Mouse (Mus musculus): ENCODE data around the gene Fam185a. TPM values are rescaled to one million over a fixed set of nuclear protein-coding genes. Genes with fewer than 3 reads are reported as not detected.

Fam185a gene
- 6.0 and 7.2 TPM in 2 replicates for polyA plus RNA-seq (2016; fragmentation: Nextera tagmentation; extraction: Ambion mirVana)

DNA sequence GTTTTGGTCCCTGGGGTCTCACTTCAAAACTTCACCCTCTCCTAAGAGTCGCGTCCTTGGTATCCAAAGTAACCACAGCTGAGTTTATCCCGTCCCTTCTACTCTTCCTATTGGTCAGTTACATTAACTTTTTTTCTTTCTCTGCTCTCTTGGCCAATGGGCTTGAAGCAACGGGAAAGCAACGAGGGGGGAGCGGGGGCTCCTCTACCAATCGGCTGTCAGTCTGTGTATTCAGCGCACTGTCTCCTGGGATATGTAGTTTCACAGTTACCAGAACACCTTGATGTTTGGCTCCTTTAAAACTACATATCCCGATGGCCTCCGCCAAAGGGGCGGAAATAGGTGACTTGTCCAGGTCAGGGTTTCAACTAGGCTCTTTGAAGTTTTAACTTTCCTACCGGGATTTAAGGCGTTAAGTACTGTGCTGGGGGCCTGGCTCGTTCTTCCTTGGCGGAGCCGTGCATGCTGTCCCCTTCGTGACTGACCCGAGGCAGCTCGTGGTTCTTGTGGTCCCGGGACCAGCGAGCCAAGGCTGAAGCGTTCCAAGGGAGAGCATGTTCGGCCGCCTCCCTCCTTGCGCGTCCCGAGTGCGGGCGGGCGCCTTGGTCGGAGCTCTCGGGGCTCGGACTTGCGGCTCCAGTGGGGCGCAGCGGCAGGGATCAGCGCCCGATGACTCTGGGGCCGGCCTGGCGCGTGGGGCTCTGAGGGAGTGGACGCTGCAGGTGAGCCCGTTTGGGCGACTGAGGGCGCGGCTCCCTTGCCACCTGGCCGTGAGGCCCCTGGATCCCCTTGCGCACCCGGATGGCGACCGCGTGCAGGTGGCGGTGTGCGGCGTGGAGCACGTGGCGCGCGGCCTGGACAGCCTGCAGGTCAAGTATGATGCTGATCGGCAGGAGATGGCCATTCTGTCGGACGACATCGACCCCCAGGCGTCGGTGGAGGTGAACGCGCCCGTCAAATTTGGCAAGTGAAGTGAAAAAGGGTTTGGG is at the start of gene Fam185a, which contains the start of gene Ccdc146:
Gene Fam185a, plus strand, starts transcription at position 345 of the 989 bp plus-strand sequence.
Gene Ccdc146, minus strand, starts transcription at position 64 of the 989 bp plus-strand sequence.
- peak; percentile 93 for DNase-seq (ENCODE audit: low spot score)
- H3K4me3 ChIP-seq = peak within 1 kb of the TSS; percentile 95
- peak within 1 kb of the TSS; percentile 84 for H3K27ac ChIP-seq (replicated peaks)
- under 1% methylated on average over 68 of the region's 68 CpGs for WGBS
- no peaks in the 10 kb centered on the region for H3K9me3 ChIP-seq
- H3K4me1 ChIP-seq = peaks cover 20% of the 10 kb centered on the region
- no peaks in the 10 kb centered on the region for H3K27me3 ChIP-seq (replicated peaks; ENCODE audit: low read depth, poor library complexity, severe bottlenecking)
- H3K36me3 ChIP-seq (replicated peaks) = no peaks in the 10 kb centered on the region

DNA sequence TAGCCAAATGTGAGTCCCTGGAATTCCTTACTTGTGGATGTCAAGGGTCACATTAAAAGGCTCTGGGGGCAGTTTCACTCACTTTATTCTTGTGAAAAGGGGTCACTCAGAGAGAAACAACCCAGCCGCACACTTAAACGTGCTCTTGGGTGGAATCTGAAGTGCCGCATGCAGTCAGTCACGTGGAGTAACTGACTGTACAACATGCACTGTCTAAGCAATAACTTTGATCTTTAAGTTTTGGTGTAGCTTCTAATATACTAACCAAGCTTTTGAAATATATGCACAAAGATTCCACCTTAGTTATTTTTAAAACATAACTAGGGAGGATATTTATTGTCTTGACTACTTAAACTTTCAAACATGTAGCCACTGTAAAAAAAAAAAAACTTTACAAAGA is 47.8 kb upstream of the Fam185a start:
- H3K36me3 ChIP-seq (replicated peaks) = no peaks in the 10 kb centered on the region
- DNase-seq (ENCODE audit: low spot score) = no peak
- no peak overlapping the region for H3K4me3 ChIP-seq
- H3K9me3 ChIP-seq = no peaks in the 10 kb centered on the region
- WGBS = 70% methylated on average over 4 of the region's 4 CpGs
- peaks cover 18% of the 10 kb centered on the region for H3K4me1 ChIP-seq
- H3K27me3 ChIP-seq (replicated peaks; ENCODE audit: low read depth, poor library complexity, severe bottlenecking) = peaks cover 19% of the 10 kb centered on the region
- H3K27ac ChIP-seq (replicated peaks) = no peak overlapping the region

DNA sequence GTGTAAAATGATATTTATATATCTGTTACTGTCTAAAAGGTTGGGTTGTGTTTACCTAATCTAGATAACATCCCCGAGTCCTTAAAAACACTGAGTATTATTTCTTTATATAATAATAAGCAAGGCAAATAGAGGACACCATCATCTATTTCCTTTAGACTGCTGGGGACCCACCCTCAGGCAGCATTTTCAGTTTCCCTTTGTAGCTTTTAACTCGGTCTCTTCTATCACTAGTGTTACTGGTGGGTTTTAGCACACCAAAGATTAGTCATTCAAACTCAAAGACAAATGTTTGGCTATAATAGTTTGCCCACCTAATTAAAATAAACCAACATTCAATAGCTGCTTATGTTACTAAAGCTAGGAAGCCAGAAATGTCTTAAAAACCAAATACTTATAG is 46.4 kb upstream of the Fam185a start:
- peaks cover 9% of the 10 kb centered on the region for H3K27me3 ChIP-seq (replicated peaks; ENCODE audit: low read depth, poor library complexity, severe bottlenecking)
- 76% methylated on average over 2 of the region's 2 CpGs for WGBS
- no peak for DNase-seq (ENCODE audit: low spot score)
- no peak overlapping the region for H3K4me3 ChIP-seq
- H3K36me3 ChIP-seq (replicated peaks) = no peaks in the 10 kb centered on the region
- no peak overlapping the region for H3K27ac ChIP-seq (replicated peaks)
- no peaks in the 10 kb centered on the region for H3K9me3 ChIP-seq
- H3K4me1 ChIP-seq = peaks cover 15% of the 10 kb centered on the region

DNA sequence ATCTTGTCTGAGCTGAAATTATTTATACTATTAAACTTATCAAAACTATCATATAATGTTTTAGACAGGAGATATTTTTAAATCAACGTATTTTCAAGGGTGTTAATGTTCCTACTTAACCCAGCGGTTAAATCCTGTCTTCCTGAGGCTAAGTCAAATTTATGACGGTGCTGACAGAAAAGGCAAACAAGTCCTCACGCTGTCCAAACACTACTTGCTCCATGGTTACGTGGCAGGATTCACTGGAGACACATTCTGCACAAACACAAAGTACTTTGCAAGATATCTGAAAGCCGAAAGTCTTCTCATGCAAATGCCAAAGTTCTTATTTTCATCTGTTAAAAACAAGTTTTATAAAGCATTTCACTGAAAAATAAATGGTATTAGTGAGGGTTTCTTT is 42.8 kb upstream of the Fam185a start:
- no peak for DNase-seq (ENCODE audit: low spot score)
- H3K9me3 ChIP-seq = no peaks in the 10 kb centered on the region
- H3K27me3 ChIP-seq (replicated peaks; ENCODE audit: low read depth, poor library complexity, severe bottlenecking) = no peaks in the 10 kb centered on the region
- no peaks in the 10 kb centered on the region for H3K36me3 ChIP-seq (replicated peaks)
- H3K4me3 ChIP-seq = no peak overlapping the region
- peaks cover 25% of the 10 kb centered on the region for H3K4me1 ChIP-seq
- no peak overlapping the region for H3K27ac ChIP-seq (replicated peaks)
- WGBS = 74% methylated on average over 6 of the region's 6 CpGs

DNA sequence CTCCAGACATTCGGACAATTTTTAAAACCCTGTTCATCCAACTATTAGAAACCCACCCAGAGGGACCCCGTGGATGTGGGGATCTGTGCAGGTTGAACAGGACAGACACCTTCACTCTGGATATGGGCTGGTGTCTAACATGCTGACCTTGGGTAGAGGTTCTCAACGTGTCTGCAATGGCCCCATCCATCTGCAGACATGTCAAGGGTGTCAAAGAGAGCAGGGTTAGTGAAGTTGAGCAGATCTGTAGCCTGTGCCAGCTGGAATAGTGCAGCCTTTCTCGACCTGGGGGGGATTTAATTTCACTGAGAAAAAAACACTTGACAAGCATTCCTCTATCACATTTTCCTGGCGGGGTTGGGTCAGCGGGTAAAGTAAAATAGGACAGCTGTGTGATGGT is 42.1 kb upstream of the Fam185a start:
- WGBS = 76% methylated on average over 6 of the region's 6 CpGs
- DNase-seq (ENCODE audit: low spot score) = no peak

DNA sequence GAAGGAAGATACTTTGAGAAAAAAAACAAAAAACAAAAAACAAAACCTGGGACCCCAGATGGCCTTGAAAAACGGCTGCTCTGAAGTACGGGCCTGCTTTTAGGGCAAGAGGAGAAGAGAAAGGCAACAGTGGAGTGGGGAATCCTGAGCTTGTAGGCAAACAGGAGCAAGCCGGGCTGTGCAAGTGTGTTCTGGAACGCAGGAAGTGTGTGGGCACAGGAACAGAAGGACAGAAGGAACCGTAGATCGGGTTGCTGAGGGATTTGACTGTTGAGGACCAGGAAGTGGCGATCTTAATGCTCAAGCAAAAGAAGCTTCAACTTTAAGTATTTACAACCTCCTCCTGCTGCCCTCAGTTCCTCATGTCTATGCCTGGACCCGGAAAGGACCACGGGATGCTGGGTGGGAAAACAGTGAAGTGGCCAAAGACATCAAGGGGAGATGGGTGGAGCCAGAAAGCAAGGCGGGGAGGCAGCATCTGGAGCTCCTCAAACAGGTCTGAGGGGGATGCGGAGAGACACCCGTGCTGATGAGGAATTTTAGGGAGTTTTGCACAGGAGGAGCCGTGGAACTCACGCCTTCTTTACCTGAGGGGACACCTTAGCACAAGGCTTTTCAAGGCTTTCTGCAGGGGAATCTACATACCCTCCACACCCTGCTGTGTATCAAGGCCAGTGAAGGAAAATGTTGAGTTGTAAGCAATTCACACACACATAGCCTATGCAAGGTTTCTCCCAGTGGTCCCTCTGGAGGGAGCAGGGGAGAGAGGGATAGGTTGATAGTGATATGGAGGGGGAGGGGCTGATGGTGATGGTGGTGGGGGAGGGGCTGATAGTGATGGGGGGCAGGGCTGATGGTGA is 41.1 kb upstream of the Fam185a start:
- 42% methylated on average over 14 of the region's 14 CpGs for WGBS
- Histone ChIP-seq H3K27ac (replicated peaks) (peak overlapping the region; percentile 30; the same call in 1 of the 2 replicates), H3K27me3 (replicated peaks; ENCODE audit: low read depth, poor library complexity, severe bottlenecking) (no peaks in the 10 kb centered on the region), H3K36me3 (replicated peaks) (no peaks in the 10 kb centered on the region), H3K4me3 (no peak overlapping the region), H3K4me1 (peaks cover 25% of the 10 kb centered on the region), H3K9me3 (no peaks in the 10 kb centered on the region)
- DNase-seq (ENCODE audit: low spot score) = no peak

More for the DNA sequence above, 42.1 kb upstream of the Fam185a start:
- no peaks in the 10 kb centered on the region for H3K9me3 ChIP-seq
- H3K36me3 ChIP-seq (replicated peaks) = no peaks in the 10 kb centered on the region
- peaks cover 25% of the 10 kb centered on the region for H3K4me1 ChIP-seq
- H3K27ac ChIP-seq (replicated peaks) = no peak overlapping the region
- H3K27me3 ChIP-seq (replicated peaks; ENCODE audit: low read depth, poor library complexity, severe bottlenecking) = no peaks in the 10 kb centered on the region
- no peak overlapping the region for H3K4me3 ChIP-seq

DNA sequence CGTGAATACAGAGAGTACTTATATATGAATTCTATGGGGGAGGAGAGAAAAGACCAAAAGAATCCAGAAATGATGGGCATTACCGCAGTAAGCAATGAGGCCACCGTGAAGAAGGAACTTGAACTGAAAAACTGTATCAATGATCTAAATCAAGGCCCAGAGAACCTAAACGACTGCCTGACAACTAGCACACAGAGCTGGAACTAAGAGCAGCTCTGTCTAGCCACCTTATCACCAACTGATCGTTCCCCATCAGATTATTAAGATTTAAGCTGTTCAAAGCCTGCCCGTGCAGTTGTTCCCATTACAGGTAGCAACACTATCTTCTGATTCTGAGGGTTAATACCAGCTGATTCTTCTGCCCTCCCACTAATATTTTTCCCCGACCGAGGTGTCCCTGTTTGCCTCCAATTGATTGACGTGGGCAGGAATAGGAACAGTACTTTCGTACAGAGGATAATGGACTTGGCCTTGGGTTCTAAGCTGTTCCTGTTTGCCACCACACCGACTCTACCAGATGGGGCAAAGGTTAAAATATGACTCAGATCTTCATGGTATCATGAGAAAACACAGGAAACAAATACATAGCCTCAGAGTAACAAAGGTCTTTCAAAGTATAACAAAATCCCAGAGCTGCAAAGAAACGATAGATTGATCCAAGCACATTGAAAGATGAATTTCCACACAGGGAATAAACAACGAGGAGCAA is 40.4 kb upstream of the Fam185a start:
- Histone ChIP-seq H3K27me3 (replicated peaks; ENCODE audit: low read depth, poor library complexity, severe bottlenecking) (no peaks in the 10 kb centered on the region), H3K9me3 (no peaks in the 10 kb centered on the region), H3K36me3 (replicated peaks) (no peaks in the 10 kb centered on the region), H3K4me3 (no peak overlapping the region), H3K4me1 (peaks cover 19% of the 10 kb centered on the region), H3K27ac (replicated peaks) (no peak overlapping the region)
- DNase-seq (ENCODE audit: low spot score) = no peak
- 79% methylated on average over 13 of the region's 13 CpGs for WGBS

DNA sequence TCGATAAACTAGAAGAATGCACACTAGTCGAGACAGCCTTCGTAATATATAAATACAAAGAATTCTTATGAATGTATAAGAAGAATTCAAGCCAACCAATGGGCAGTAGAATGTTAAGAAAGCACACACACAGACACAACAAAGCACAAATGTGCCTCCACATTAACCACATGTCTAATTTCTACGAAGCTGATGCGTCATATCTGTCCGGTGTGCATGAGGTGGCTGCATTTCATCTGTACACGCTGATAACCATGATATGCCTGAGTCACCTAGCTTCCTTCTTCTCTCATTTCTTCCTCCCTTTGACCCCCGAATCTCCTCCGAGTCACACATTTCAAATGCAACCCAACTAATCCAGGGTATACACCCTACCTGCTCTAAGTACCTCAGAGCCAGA is 39.8 kb upstream of the Fam185a start:
- H3K36me3 ChIP-seq (replicated peaks) = no peaks in the 10 kb centered on the region
- H3K9me3 ChIP-seq = no peaks in the 10 kb centered on the region
- H3K4me1 ChIP-seq = peaks cover 19% of the 10 kb centered on the region
- WGBS = 95% methylated on average over 9 of the region's 9 CpGs
- H3K27ac ChIP-seq (replicated peaks) = no peak overlapping the region
- no peaks in the 10 kb centered on the region for H3K27me3 ChIP-seq (replicated peaks; ENCODE audit: low read depth, poor library complexity, severe bottlenecking)
- no peak for DNase-seq (ENCODE audit: low spot score)
- no peak overlapping the region for H3K4me3 ChIP-seq

DNA sequence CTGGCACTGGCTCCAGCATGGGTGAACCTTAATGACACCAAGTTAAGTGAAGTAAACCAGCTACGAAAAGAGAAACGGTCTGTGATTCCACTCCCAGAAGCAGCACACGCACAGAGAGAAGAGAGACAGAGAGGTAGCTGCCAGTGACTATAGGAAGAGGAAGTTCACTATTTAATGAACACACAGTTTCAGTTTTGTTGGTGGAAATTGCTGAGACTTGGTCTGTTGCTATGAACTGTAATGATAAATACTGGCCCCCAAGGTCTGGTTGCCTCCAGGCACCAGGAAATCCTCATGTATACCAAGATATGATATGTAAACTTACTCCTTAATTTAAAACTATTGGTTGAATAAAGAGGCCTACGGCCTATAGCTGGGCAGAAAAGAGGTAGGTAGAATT is 38.3 kb upstream of the Fam185a start:
- 91% methylated on average over 4 of the region's 4 CpGs for WGBS
- H3K4me3 ChIP-seq = no peak overlapping the region
- H3K36me3 ChIP-seq (replicated peaks) = no peaks in the 10 kb centered on the region
- no peaks in the 10 kb centered on the region for H3K27me3 ChIP-seq (replicated peaks; ENCODE audit: low read depth, poor library complexity, severe bottlenecking)
- no peak overlapping the region for H3K27ac ChIP-seq (replicated peaks)
- H3K9me3 ChIP-seq = no peaks in the 10 kb centered on the region
- H3K4me1 ChIP-seq = peaks cover 19% of the 10 kb centered on the region
- no peak for DNase-seq (ENCODE audit: low spot score)

DNA sequence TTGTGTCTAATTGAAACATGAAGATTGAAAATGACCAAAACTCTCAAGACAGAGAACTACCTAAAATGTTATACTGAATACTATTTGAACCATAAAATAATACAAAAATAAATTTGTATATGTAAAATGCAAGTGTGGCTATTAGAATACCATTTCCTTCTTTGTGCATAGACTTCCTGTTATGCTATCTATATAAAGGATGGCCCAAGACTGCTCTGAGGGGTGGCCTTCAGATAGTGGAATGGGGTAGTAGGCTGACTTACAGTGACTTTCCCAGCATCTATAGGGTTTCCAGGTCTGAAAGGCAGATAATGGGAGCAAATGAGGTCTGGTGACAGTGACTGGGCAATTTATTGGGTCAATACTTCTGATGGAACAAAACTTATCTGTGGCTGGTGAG is 37.4 kb upstream of the Fam185a start:
- no peak for DNase-seq (ENCODE audit: low spot score)
- Histone ChIP-seq H3K4me3 (no peak overlapping the region), H3K27ac (replicated peaks) (no peak overlapping the region), H3K36me3 (replicated peaks) (no peaks in the 10 kb centered on the region), H3K9me3 (no peaks in the 10 kb centered on the region), H3K27me3 (replicated peaks; ENCODE audit: low read depth, poor library complexity, severe bottlenecking) (no peaks in the 10 kb centered on the region), H3K4me1 (peaks cover 19% of the 10 kb centered on the region)

DNA sequence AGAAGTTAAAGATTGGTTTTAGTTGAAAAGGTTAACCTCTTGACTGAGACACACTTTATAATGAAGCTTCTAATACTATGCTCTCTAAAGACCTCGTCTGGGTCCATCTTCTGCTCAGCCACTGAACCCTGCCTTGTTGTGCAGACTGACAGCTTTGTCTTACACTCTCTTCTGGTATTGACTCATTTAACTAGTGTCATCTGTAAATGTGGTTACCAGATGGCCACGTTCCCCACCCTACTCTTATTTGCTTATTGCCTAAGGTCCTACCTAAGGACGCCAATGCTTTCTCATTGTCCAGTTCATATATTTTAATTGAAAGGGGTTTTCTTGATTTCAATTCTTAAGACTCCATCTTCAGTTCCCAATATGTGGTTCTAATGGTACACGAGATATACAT is 35.9 kb upstream of the Fam185a start:
- H3K27me3 ChIP-seq (replicated peaks; ENCODE audit: low read depth, poor library complexity, severe bottlenecking) = no peaks in the 10 kb centered on the region
- no peak for DNase-seq (ENCODE audit: low spot score)
- WGBS = 75% methylated on average over 4 of the region's 4 CpGs
- H3K4me1 ChIP-seq = peaks cover 5% of the 10 kb centered on the region
- H3K27ac ChIP-seq (replicated peaks) = no peak overlapping the region
- no peaks in the 10 kb centered on the region for H3K9me3 ChIP-seq
- H3K36me3 ChIP-seq (replicated peaks) = no peaks in the 10 kb centered on the region
- H3K4me3 ChIP-seq = no peak overlapping the region
